Mouse (Mus musculus): Measurements from ENCODE around the gene Gm49395. TPM values are rescaled to one million over a fixed set of nuclear protein-coding genes. Genes with fewer than 3 reads are reported as not detected.

Gm49395 gene
- polyA plus RNA-seq, 1 experiment: 1.1 TPM

DNA sequence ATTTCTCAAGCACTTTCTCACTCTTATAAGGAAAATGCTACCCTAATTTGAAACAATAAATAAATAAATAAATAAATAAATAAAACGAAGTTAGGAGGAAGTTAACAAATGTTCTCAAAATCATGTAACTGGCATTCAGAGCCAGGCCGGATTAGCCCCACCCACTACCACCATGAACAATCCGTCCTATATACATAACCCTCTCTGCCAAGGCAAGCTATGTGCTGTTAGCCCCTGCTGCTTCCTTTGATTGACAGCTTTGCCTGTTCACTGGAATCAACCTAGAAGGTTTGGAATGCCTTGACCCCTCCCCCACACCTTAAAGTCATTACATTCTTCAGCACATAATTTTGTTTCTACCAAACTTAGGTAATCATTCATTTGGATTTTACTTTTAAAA lies 10.2 kb downstream of the Gm49395 start:
- TF ChIP-seq GATA1 (IDR thresholded peaks at IDR 0.05; ENCODE audit: low read length) (no peak), TAL1 (IDR thresholded peaks at IDR 0.05; ENCODE audit: low read length) (no peak)
- Histone ChIP-seq H3K4me1 (ENCODE audit: control insufficient read depth) (peaks cover 49% of the 10 kb centered on the region), H3K9me3 (ENCODE audit: control insufficient read depth, low read length) (no peaks in the 10 kb centered on the region), H3K4me3 (replicated peaks) (peak overlapping the region; percentile 65), H3K27me3 (ENCODE audit: control insufficient read depth) (peaks cover 5% of the 10 kb centered on the region; the same call in 1 of the 2 replicates), H3K36me3 (ENCODE audit: control insufficient read depth) (peaks cover 30% of the 10 kb centered on the region)

DNA sequence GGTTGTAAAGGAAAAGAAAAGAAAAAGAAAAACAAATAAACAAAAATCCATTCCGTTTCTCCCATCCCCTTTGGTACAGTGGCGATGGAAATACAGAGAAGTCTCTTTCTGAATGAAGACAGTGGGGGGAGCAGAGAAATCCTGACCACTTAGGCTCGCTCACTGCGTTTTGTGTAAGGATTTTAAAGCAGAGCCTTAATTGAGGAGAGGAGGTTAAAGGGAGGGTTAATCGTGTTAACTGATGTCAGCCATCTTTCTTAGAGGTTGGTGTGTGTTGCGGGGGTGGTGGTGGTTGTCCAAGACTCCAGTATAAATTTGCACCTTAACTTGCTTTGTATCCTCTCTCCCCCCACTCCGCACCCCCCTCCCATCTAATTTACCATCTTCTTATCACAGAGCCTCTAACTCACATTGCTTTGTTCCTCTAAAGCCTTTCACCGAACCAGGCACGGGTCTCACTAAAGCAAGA lies 10.7 kb downstream of the Gm49395 start:
- Histone ChIP-seq H3K4me3 (replicated peaks) (peak overlapping the region; percentile 65), H3K9me3 (ENCODE audit: control insufficient read depth, low read length) (no peaks in the 10 kb centered on the region), H3K4me1 (ENCODE audit: control insufficient read depth) (peaks cover 49% of the 10 kb centered on the region), H3K27me3 (ENCODE audit: control insufficient read depth) (0 out of 2 replicates have a peak, but pooled peaks cover under 1% of the 10 kb centered on the region), H3K36me3 (ENCODE audit: control insufficient read depth) (peaks cover 35% of the 10 kb centered on the region)
- TF ChIP-seq GATA1 (IDR thresholded peaks at IDR 0.05; ENCODE audit: low read length) (no peak), TAL1 (IDR thresholded peaks at IDR 0.05; ENCODE audit: low read length) (no peak)

- TF ChIP-seq TAL1 (IDR thresholded peaks at IDR 0.05; ENCODE audit: low read length): peak; percentile 53; the same call in 2 of the 3 replicates
- peak; percentile 61 for TF ChIP-seq GATA1 (IDR thresholded peaks at IDR 0.05; ENCODE audit: low read length)
- no peaks in the 10 kb centered on the region for H3K27me3 ChIP-seq (ENCODE audit: control insufficient read depth)
Measured at GRCm38 (mm10) chr13:115090069-115090976, 11.4 kb downstream of the Gm49395 start, which contains the start of gene Pelo. Gene Pelo (minus strand): TSS chr13:115090186.

GRCm38 (mm10) chr13:115089395-115090025 lies 12.2 kb downstream of the Gm49395 start:
- Histone ChIP-seq H3K9me3 (ENCODE audit: control insufficient read depth, low read length) (no peaks in the 10 kb centered on the region), H3K4me1 (ENCODE audit: control insufficient read depth) (peaks cover 52% of the 10 kb centered on the region), H3K27me3 (ENCODE audit: control insufficient read depth) (no peaks in the 10 kb centered on the region), H3K36me3 (ENCODE audit: control insufficient read depth) (peaks cover 48% of the 10 kb centered on the region), H3K4me3 (replicated peaks) (peak overlapping the region; percentile 65)
- TF ChIP-seq TAL1 (IDR thresholded peaks at IDR 0.05; ENCODE audit: low read length) (no peak), GATA1 (IDR thresholded peaks at IDR 0.05; ENCODE audit: low read length) (no peak)

More at GRCm38 (mm10) chr13:115090069-115090976, 11.4 kb downstream of the Gm49395 start, which contains the start of gene Pelo:
- Histone ChIP-seq H3K9me3 (ENCODE audit: control insufficient read depth, low read length) (no peaks in the 10 kb centered on the region), H3K36me3 (ENCODE audit: control insufficient read depth) (peaks cover 42% of the 10 kb centered on the region), H3K4me1 (ENCODE audit: control insufficient read depth) (peaks cover 52% of the 10 kb centered on the region), H3K4me3 (replicated peaks) (peak within 1 kb of the TSS; percentile 65)

DNA sequence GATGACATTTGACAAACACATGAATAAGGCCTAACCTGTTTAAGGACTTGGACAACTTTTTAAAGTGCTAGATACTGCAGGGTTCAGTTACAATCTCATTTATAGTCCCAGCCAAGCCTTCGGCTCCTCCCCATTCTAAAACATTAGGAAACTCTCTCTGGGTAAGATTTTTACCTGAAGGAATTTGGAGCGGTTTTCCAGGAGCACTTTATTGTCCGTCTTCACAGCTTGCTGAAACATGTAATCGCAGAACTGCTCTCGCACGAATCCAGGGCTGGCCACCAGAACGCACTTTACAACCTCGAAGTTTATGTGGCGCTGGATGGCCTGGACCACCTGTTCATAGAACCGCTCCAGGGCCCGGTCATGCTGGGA lies 12.7 kb downstream of the Gm49395 start:
- Histone ChIP-seq H3K4me1 (ENCODE audit: control insufficient read depth) (peaks cover 52% of the 10 kb centered on the region), H3K4me3 (replicated peaks) (peak overlapping the region; percentile 65), H3K9me3 (ENCODE audit: control insufficient read depth, low read length) (no peaks in the 10 kb centered on the region), H3K27me3 (ENCODE audit: control insufficient read depth) (no peaks in the 10 kb centered on the region), H3K36me3 (ENCODE audit: control insufficient read depth) (peaks cover 49% of the 10 kb centered on the region)
- TF ChIP-seq GATA1 (IDR thresholded peaks at IDR 0.05; ENCODE audit: low read length) (no peak), TAL1 (IDR thresholded peaks at IDR 0.05; ENCODE audit: low read length) (no peak)

DNA sequence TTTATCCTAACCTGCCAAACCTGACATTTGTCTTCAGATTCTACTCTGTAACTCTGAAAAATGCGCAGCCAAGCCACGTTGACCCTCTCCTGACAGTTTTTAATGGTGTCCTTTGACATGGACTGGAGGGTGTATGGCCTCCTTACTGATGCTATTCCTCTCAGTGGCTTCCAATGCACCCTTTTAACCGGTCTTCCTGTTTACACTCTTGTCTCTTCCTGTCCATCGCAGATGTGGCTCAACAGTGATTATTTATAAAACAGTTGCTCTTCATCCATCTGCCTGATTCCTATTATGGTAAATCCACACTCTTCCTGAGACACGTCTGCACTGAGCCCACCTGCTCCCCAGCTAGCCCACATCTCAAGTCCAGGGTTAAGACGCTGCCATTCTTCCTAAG lies 15.7 kb downstream of the Gm49395 start:
- Histone ChIP-seq H3K4me3 (replicated peaks) (no peak overlapping the region), H3K36me3 (ENCODE audit: control insufficient read depth) (peaks cover 56% of the 10 kb centered on the region)
- no peak for TF ChIP-seq GATA1 (IDR thresholded peaks at IDR 0.05; ENCODE audit: low read length)
- no peak for TF ChIP-seq TAL1 (IDR thresholded peaks at IDR 0.05; ENCODE audit: low read length)

DNA sequence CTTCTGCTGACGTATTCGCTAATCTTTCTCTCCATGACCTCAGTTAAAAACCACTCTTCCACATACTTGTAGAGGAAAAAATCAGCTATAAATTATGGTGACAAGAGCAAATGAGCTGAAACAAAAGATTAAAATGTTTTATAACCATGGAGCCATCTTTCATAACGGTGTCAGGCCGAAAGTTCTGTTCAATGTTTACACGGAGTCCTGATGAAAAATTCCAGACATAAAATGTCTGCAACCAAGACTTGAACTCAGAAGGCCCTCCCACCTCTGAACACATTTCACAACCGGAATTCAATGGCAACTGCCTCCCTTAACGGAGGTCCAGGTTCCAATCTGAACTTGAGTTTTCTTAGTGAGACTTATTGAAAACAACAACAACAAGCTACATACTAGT lies 19.4 kb downstream of the Gm49395 start:
- Histone ChIP-seq H3K4me1 (ENCODE audit: control insufficient read depth) (peaks cover 11% of the 10 kb centered on the region), H3K4me3 (replicated peaks) (no peak overlapping the region), H3K9me3 (ENCODE audit: control insufficient read depth, low read length) (no peaks in the 10 kb centered on the region), H3K36me3 (ENCODE audit: control insufficient read depth) (peaks cover 34% of the 10 kb centered on the region), H3K27me3 (ENCODE audit: control insufficient read depth) (no peaks in the 10 kb centered on the region)
- no peak for TF ChIP-seq GATA1 (IDR thresholded peaks at IDR 0.05; ENCODE audit: low read length)
- TF ChIP-seq TAL1 (IDR thresholded peaks at IDR 0.05; ENCODE audit: low read length): no peak

More for the DNA sequence above, 15.7 kb downstream of the Gm49395 start:
- H3K9me3 ChIP-seq (ENCODE audit: control insufficient read depth, low read length): no peaks in the 10 kb centered on the region
- peaks cover 36% of the 10 kb centered on the region for H3K4me1 ChIP-seq (ENCODE audit: control insufficient read depth)
- H3K27me3 ChIP-seq (ENCODE audit: control insufficient read depth): no peaks in the 10 kb centered on the region

DNA sequence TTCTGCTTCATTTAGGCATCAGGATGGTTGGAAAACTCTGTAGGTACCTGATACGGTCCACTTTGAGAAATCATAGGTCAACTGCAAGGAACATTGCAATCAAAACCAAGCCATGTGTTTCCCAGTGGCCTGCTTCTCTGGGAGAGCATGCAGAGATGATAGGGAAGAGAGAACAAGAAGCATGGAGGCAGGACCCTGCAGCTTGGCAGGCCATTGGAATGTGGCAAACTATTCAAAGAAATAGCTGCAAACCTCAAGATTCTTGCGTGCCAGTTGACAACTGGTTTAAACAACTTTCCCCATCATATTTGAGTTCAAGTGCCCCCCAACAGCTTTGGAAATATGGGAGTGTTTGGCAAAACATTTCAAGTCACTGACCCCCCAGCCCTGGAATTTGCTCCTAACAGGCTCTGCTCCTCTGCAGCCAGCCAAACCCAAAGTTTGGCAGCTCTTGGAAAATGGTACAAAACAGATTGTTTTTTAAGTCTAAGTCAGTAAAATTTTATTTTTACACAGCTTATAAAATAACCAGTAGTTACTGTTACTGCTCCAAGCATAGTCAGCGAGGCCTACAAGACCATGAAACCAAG lies 21.6 kb downstream of the Gm49395 start:
- Histone ChIP-seq H3K9me3 (ENCODE audit: control insufficient read depth, low read length) (no peaks in the 10 kb centered on the region), H3K4me3 (replicated peaks) (no peak overlapping the region), H3K27me3 (ENCODE audit: control insufficient read depth) (no peaks in the 10 kb centered on the region), H3K4me1 (ENCODE audit: control insufficient read depth) (no peaks in the 10 kb centered on the region; the same call in 1 of the 2 replicates), H3K36me3 (ENCODE audit: control insufficient read depth) (peaks cover 13% of the 10 kb centered on the region)
- TF ChIP-seq GATA1 (IDR thresholded peaks at IDR 0.05; ENCODE audit: low read length): no peak
- no peak for TF ChIP-seq TAL1 (IDR thresholded peaks at IDR 0.05; ENCODE audit: low read length)
